Mouse (Mus musculus): ENCODE data around the gene Enox1. TPM values are rescaled to one million over a fixed set of nuclear protein-coding genes. Genes with fewer than 3 reads are reported as not detected.

Gene Enox1
- polyA plus RNA-seq, 1 experiment from 2014 or later = 19.6 TPM

GRCm38 (mm10) chr14:77346296-77346695 is 189.7 kb downstream of the Enox1 start:
- Histone ChIP-seq H3K4me1 (ENCODE audit: control insufficient read depth, insufficient read depth, low read length) (no peaks in the 10 kb centered on the region), H3K4me2 (ENCODE audit: low read depth) (no peak overlapping the region), H3K36me3 (ENCODE audit: control insufficient read depth, insufficient read depth, low read length) (no peaks in the 10 kb centered on the region), H3K9me3 (ENCODE audit: control insufficient read depth, low read length) (no peaks in the 10 kb centered on the region), H3K27me3 (ENCODE audit: control insufficient read depth, insufficient read depth, low read length) (no peaks in the 10 kb centered on the region), H3K9ac (ENCODE audit: low read length) (no peak overlapping the region), H3K27ac (ENCODE audit: low read depth, low read length) (no peak overlapping the region), H3K4me3 (ENCODE audit: low read depth, low read length) (no peak overlapping the region)
- 90% methylated on average over 3 of the region's 3 CpGs for WGBS
- ATAC-seq (ENCODE audit: insufficient read depth, low FRiP score, low TSS enrichment) (no peak), DNase-seq (ENCODE audit: low spot score) (no peak)

- no peaks in the 10 kb centered on the region for H3K9me3 ChIP-seq (ENCODE audit: control insufficient read depth, low read length)
- DNase-seq (ENCODE audit: low spot score) (no peak), ATAC-seq (ENCODE audit: insufficient read depth, low FRiP score, low TSS enrichment) (no peak)
- no peak overlapping the region for H3K4me3 ChIP-seq (ENCODE audit: low read depth, low read length)
- no peak overlapping the region for H3K27ac ChIP-seq (ENCODE audit: low read depth, low read length)
- H3K27me3 ChIP-seq (ENCODE audit: control insufficient read depth, insufficient read depth, low read length) = no peaks in the 10 kb centered on the region
- H3K4me2 ChIP-seq (ENCODE audit: low read depth) = no peak overlapping the region
- WGBS = 86% methylated on average over 2 of the region's 2 CpGs
- H3K9ac ChIP-seq (ENCODE audit: low read length) = no peak overlapping the region
- no peaks in the 10 kb centered on the region for H3K4me1 ChIP-seq (ENCODE audit: control insufficient read depth, insufficient read depth, low read length)
- no peaks in the 10 kb centered on the region for H3K36me3 ChIP-seq (ENCODE audit: control insufficient read depth, insufficient read depth, low read length)
These were observed 195.3 kb downstream of the Enox1 start for GRCm38 (mm10) chr14:77351803-77352352.

- no peak overlapping the region for H3K4me3 ChIP-seq (ENCODE audit: low read depth, low read length)
- no peaks in the 10 kb centered on the region for H3K36me3 ChIP-seq (ENCODE audit: control insufficient read depth, insufficient read depth, low read length)
- H3K4me1 ChIP-seq (ENCODE audit: control insufficient read depth, insufficient read depth, low read length) = no peaks in the 10 kb centered on the region
- WGBS = 87% methylated on average over 4 of the region's 4 CpGs
- no peak overlapping the region for H3K4me2 ChIP-seq (ENCODE audit: low read depth)
- H3K27me3 ChIP-seq (ENCODE audit: control insufficient read depth, insufficient read depth, low read length) = no peaks in the 10 kb centered on the region
- DNase-seq (ENCODE audit: low spot score) (no peak), ATAC-seq (ENCODE audit: insufficient read depth, low FRiP score, low TSS enrichment) (no peak)
- no peak overlapping the region for H3K9ac ChIP-seq (ENCODE audit: low read length)
- no peaks in the 10 kb centered on the region for H3K9me3 ChIP-seq (ENCODE audit: control insufficient read depth, low read length)
- H3K27ac ChIP-seq (ENCODE audit: low read depth, low read length) = no peak overlapping the region
These were observed 206.1 kb downstream of the Enox1 start for GRCm38 (mm10) chr14:77362662-77363061.

GRCm38 (mm10) chr14:77368411-77368810 is 211.8 kb downstream of the Enox1 start:
- Histone ChIP-seq H3K4me1 (ENCODE audit: control insufficient read depth, insufficient read depth, low read length) (no peaks in the 10 kb centered on the region), H3K27ac (ENCODE audit: low read depth, low read length) (no peak overlapping the region), H3K4me2 (ENCODE audit: low read depth) (no peak overlapping the region), H3K9ac (ENCODE audit: low read length) (no peak overlapping the region), H3K27me3 (ENCODE audit: control insufficient read depth, insufficient read depth, low read length) (no peaks in the 10 kb centered on the region), H3K9me3 (ENCODE audit: control insufficient read depth, low read length) (no peaks in the 10 kb centered on the region), H3K4me3 (ENCODE audit: low read depth, low read length) (no peak overlapping the region), H3K36me3 (ENCODE audit: control insufficient read depth, insufficient read depth, low read length) (no peaks in the 10 kb centered on the region)
- ATAC-seq (ENCODE audit: insufficient read depth, low FRiP score, low TSS enrichment) (no peak), DNase-seq (ENCODE audit: low spot score) (no peak)
- WGBS = 79% methylated on average over 8 of the region's 8 CpGs

GRCm38 (mm10) chr14:77369070-77369469 is 212.5 kb downstream of the Enox1 start:
- ATAC-seq (ENCODE audit: insufficient read depth, low FRiP score, low TSS enrichment) (no peak), DNase-seq (ENCODE audit: low spot score) (no peak)
- 76% methylated on average over 2 of the region's 2 CpGs for WGBS
- Histone ChIP-seq H3K36me3 (ENCODE audit: control insufficient read depth, insufficient read depth, low read length) (no peaks in the 10 kb centered on the region), H3K9ac (ENCODE audit: low read length) (no peak overlapping the region), H3K9me3 (ENCODE audit: control insufficient read depth, low read length) (no peaks in the 10 kb centered on the region), H3K27me3 (ENCODE audit: control insufficient read depth, insufficient read depth, low read length) (no peaks in the 10 kb centered on the region), H3K27ac (ENCODE audit: low read depth, low read length) (no peak overlapping the region), H3K4me2 (ENCODE audit: low read depth) (no peak overlapping the region), H3K4me1 (ENCODE audit: control insufficient read depth, insufficient read depth, low read length) (no peaks in the 10 kb centered on the region), H3K4me3 (ENCODE audit: low read depth, low read length) (no peak overlapping the region)

- Histone ChIP-seq H3K36me3 (ENCODE audit: control insufficient read depth, insufficient read depth, low read length) (no peaks in the 10 kb centered on the region), H3K9me3 (ENCODE audit: control insufficient read depth, low read length) (no peaks in the 10 kb centered on the region), H3K9ac (ENCODE audit: low read length) (no peak overlapping the region), H3K27me3 (ENCODE audit: control insufficient read depth, insufficient read depth, low read length) (no peaks in the 10 kb centered on the region), H3K4me1 (ENCODE audit: control insufficient read depth, insufficient read depth, low read length) (no peaks in the 10 kb centered on the region), H3K4me3 (ENCODE audit: low read depth, low read length) (no peak overlapping the region), H3K27ac (ENCODE audit: low read depth, low read length) (no peak overlapping the region), H3K4me2 (ENCODE audit: low read depth) (no peak overlapping the region)
- WGBS = 91% methylated on average over 3 of the region's 3 CpGs
- ATAC-seq (ENCODE audit: insufficient read depth, low FRiP score, low TSS enrichment) (no peak), DNase-seq (ENCODE audit: low spot score) (no peak)
These were observed 214.0 kb downstream of the Enox1 start for GRCm38 (mm10) chr14:77370521-77370920.

GRCm38 (mm10) chr14:77371977-77372376 is 215.4 kb downstream of the Enox1 start:
- Histone ChIP-seq H3K9ac (ENCODE audit: low read length) (no peak overlapping the region), H3K36me3 (ENCODE audit: control insufficient read depth, insufficient read depth, low read length) (no peaks in the 10 kb centered on the region), H3K4me3 (ENCODE audit: low read depth, low read length) (no peak overlapping the region), H3K27ac (ENCODE audit: low read depth, low read length) (no peak overlapping the region), H3K4me1 (ENCODE audit: control insufficient read depth, insufficient read depth, low read length) (0 out of 2 replicates have a peak, but pooled peaks cover 2% of the 10 kb centered on the region), H3K27me3 (ENCODE audit: control insufficient read depth, insufficient read depth, low read length) (no peaks in the 10 kb centered on the region), H3K4me2 (ENCODE audit: low read depth) (no peak overlapping the region), H3K9me3 (ENCODE audit: control insufficient read depth, low read length) (no peaks in the 10 kb centered on the region)
- 65% methylated on average over 5 of the region's 5 CpGs for WGBS
- DNase-seq (ENCODE audit: low spot score) (no peak), ATAC-seq (ENCODE audit: insufficient read depth, low FRiP score, low TSS enrichment) (no peak)

- DNase-seq (ENCODE audit: low spot score) = no peak
- H3K9ac ChIP-seq (ENCODE audit: low read length) = no peak overlapping the region
- no peak overlapping the region for H3K27ac ChIP-seq (ENCODE audit: low read depth, low read length)
- ATAC-seq (ENCODE audit: insufficient read depth, low FRiP score, low TSS enrichment) = no peak
- H3K4me1 ChIP-seq (ENCODE audit: control insufficient read depth, insufficient read depth, low read length) = 0 out of 2 replicates have a peak, but pooled peaks cover 7% of the 10 kb centered on the region
- H3K9me3 ChIP-seq (ENCODE audit: control insufficient read depth, low read length) = no peaks in the 10 kb centered on the region
- no peak overlapping the region for H3K4me3 ChIP-seq (ENCODE audit: low read depth, low read length)
- no peaks in the 10 kb centered on the region for H3K36me3 ChIP-seq (ENCODE audit: control insufficient read depth, insufficient read depth, low read length)
- no peaks in the 10 kb centered on the region for H3K27me3 ChIP-seq (ENCODE audit: control insufficient read depth, insufficient read depth, low read length)
- WGBS = 79% methylated on average over 3 of the region's 3 CpGs
- H3K4me2 ChIP-seq (ENCODE audit: low read depth) = no peak overlapping the region
These were observed 216.6 kb downstream of the Enox1 start for GRCm38 (mm10) chr14:77373119-77373518.

GRCm38 (mm10) chr14:77375054-77375453 is 218.5 kb downstream of the Enox1 start:
- DNase-seq (ENCODE audit: low spot score) = no peak
- no peaks in the 10 kb centered on the region for H3K9me3 ChIP-seq (ENCODE audit: control insufficient read depth, low read length)
- no peaks in the 10 kb centered on the region for H3K27me3 ChIP-seq (ENCODE audit: control insufficient read depth, insufficient read depth, low read length)
- no peaks in the 10 kb centered on the region for H3K36me3 ChIP-seq (ENCODE audit: control insufficient read depth, insufficient read depth, low read length)
- no peak for ATAC-seq (ENCODE audit: insufficient read depth, low FRiP score, low TSS enrichment)
- no peak overlapping the region for H3K4me3 ChIP-seq (ENCODE audit: low read depth, low read length)
- no peak overlapping the region for H3K4me2 ChIP-seq (ENCODE audit: low read depth)
- H3K9ac ChIP-seq (ENCODE audit: low read length) = no peak overlapping the region
- no peak overlapping the region for H3K27ac ChIP-seq (ENCODE audit: low read depth, low read length)
- 0 out of 2 replicates have a peak, but pooled peaks cover 7% of the 10 kb centered on the region for H3K4me1 ChIP-seq (ENCODE audit: control insufficient read depth, insufficient read depth, low read length)
- 47% methylated on average over 2 of the region's 2 CpGs for WGBS
